Mouse (Mus musculus) fat pad, adult 2 months (tissue): ENCODE results near the gene Zfp691.

Experiments used
- DNase-seq: peaks from one replicate; pipeline ENCODE4 v3.0.0-alpha.2; 2011; ENCODE audit warnings: low read depth, low spot score; ENCODE audit errors: extremely low read depth

Gene Zfp691

GRCm38 (mm10) chr4:119127229-119127628 lies 46.8 kb downstream of the Zfp691 start:
- DNase-seq = no peak

- DNase-seq = peak; percentile 73
Observed at GRCm38 (mm10) chr4:119125577-119126270, 48.3 kb downstream of the Zfp691 start.

- DNase-seq = no peak
Observed at GRCm38 (mm10) chr4:119124771-119125273, 49.2 kb downstream of the Zfp691 start.

- DNase-seq = no peak
Observed at GRCm38 (mm10) chr4:119121249-119121648, 52.7 kb downstream of the Zfp691 start.

- peak; percentile 91 for DNase-seq
Observed at GRCm38 (mm10) chr4:119120095-119120494, 53.9 kb downstream of the Zfp691 start.
